Comparison of ENCODE assay signal across 31 mouse cellular contexts in genomic region chr1:168057479-168057878, GRCm38 (mm10).
A peak's percentile ranks its signal among the peaks of the same experiment; 100 is the strongest.
DNase-seq lines count a peak whose midpoint lies in the region; ATAC-seq lines count a peak whose summit lies in the region.
"Had no signal": no experiment of that assay in that cellular context is flagged by ENCODE, and none has a peak within 500 bp of the region (broad histone marks: within the 10 kb centered on the region; RNA-seq: fewer than 3 reads in every experiment).

No protein-coding gene starts in this region.

- H3K4me3 ChIP-seq in midbrain, embryonic 11.5 days (ENCODE audit: low read depth, low read length), result no peak overlapping the region
- H3K4me3 ChIP-seq in midbrain, embryonic 13.5 days (replicated peaks), result no peak overlapping the region
- H3K4me3 ChIP-seq in embryonic facial prominence, embryonic 10.5 days, result no peak overlapping the region
- H3K4me3 ChIP-seq: erythroblast, embryonic 14.5 days; heart, embryonic 13.5 days; lung, embryonic 15.5 days; midbrain, embryonic 12.5 days; myocyte; neural tube, embryonic 12.5 days had no signal

- no peak overlapping the region for H3K4me2 ChIP-seq in midbrain, embryonic 11.5 days
- H3K4me2 ChIP-seq in midbrain, embryonic 13.5 days (replicated peaks), result no peak overlapping the region
- H3K4me2 ChIP-seq: lung, embryonic 15.5 days; midbrain, embryonic 12.5 days had no signal

- ATAC-seq in midbrain, embryonic 11.5 days (ENCODE audit: low FRiP score), result no peak
- ATAC-seq in midbrain, embryonic 13.5 days, result no peak
- ATAC-seq: forebrain, embryonic 16.5 days; intestine, postnatal 0 days had no signal

- no peak overlapping the region for H3K27ac ChIP-seq in midbrain, embryonic 11.5 days (ENCODE audit: low read depth, low read length)
- H3K27ac ChIP-seq in midbrain, embryonic 13.5 days, result no peak overlapping the region
- H3K27ac ChIP-seq in embryonic facial prominence, embryonic 10.5 days (replicated peaks), result no peak overlapping the region
- H3K27ac ChIP-seq: heart, embryonic 13.5 days; liver, embryonic 14.5 days; lung, embryonic 15.5 days; midbrain, embryonic 12.5 days; neural tube, embryonic 12.5 days; stomach, postnatal 0 days had no signal

- no peaks in the 10 kb centered on the region for H3K36me3 ChIP-seq in midbrain, embryonic 11.5 days (ENCODE audit: control insufficient read depth, insufficient read depth, low read length)
- H3K36me3 ChIP-seq in midbrain, embryonic 13.5 days, result no peaks in the 10 kb centered on the region
- H3K36me3 ChIP-seq in embryonic facial prominence, embryonic 10.5 days (replicated peaks), result no peaks in the 10 kb centered on the region
- H3K36me3 ChIP-seq: G1E; heart, embryonic 13.5 days; lung, embryonic 15.5 days; midbrain, embryonic 12.5 days; neural tube, embryonic 12.5 days had no signal

- no peak overlapping the region for H3K9ac ChIP-seq in midbrain, embryonic 11.5 days (ENCODE audit: low read length)
- H3K9ac ChIP-seq in midbrain, embryonic 13.5 days (replicated peaks), result no peak overlapping the region
- H3K9ac ChIP-seq: heart, embryonic 13.5 days; liver, embryonic 14.5 days; lung, embryonic 15.5 days; midbrain, embryonic 12.5 days; neural tube, embryonic 12.5 days had no signal

- H3K4me1 ChIP-seq in midbrain, embryonic 11.5 days (ENCODE audit: control insufficient read depth, insufficient read depth, low read length), result peaks cover 5% of the 10 kb centered on the region
- peaks cover 12% of the 10 kb centered on the region for H3K4me1 ChIP-seq in midbrain, embryonic 13.5 days (replicated peaks)
- peaks cover 6% of the 10 kb centered on the region for H3K4me1 ChIP-seq in embryonic facial prominence, embryonic 10.5 days
- H3K4me1 ChIP-seq: lung, embryonic 15.5 days had no signal

- DNase-seq in embryo, embryonic 10.5 days (ENCODE audit: low spot score), result peak; percentile 16
- DNase-seq in embryo, embryonic 11 days, result no peak
- peak; percentile 12 for DNase-seq in heart, postnatal 4 days
- DNase-seq in heart, adult 8-10 months (ENCODE audit: low spot score), result no peak
- DNase-seq in midbrain, embryonic 11.5 days (ENCODE audit: low spot score, missing footprints), result peak; percentile 81
- peak; percentile 14 for DNase-seq in embryonic facial prominence, embryonic 10.5 days (ENCODE audit: low spot score)
- no peak for DNase-seq in adrenal gland, adult 8-10 months
- DNase-seq: adrenal gland, postnatal 25 days; cerebellum, adult 18-20 months; cerebellum, postnatal 14 days; heart, postnatal 14 days; kidney, adult 9 months; kidney, postnatal 10 days; layer of hippocampus, adult 9-11 months; liver; right cerebral cortex, adult 18-20 months; thymus, adult 18-20 months; thymus, postnatal 25 days had no signal

- H3K9me3 ChIP-seq in midbrain, embryonic 11.5 days (ENCODE audit: control insufficient read depth, low read length), result no peaks in the 10 kb centered on the region
- no peaks in the 10 kb centered on the region for H3K9me3 ChIP-seq in midbrain, embryonic 13.5 days
- no peaks in the 10 kb centered on the region for H3K9me3 ChIP-seq in embryonic facial prominence, embryonic 10.5 days
- H3K9me3 ChIP-seq: heart, embryonic 13.5 days; lung, embryonic 15.5 days; midbrain, embryonic 12.5 days; neural tube, embryonic 12.5 days had no signal

- WGBS in midbrain, embryonic 11.5 days, result 74% methylated on average over 9 of the region's 9 CpGs
- WGBS in midbrain, embryonic 13.5 days, result 69% methylated on average over 9 of the region's 9 CpGs
- 81% methylated on average over 9 of the region's 9 CpGs for WGBS in embryonic facial prominence, embryonic 10.5 days

- no peaks in the 10 kb centered on the region for H3K27me3 ChIP-seq in midbrain, embryonic 11.5 days (ENCODE audit: control insufficient read depth, insufficient read depth, low read length)
- H3K27me3 ChIP-seq in midbrain, embryonic 13.5 days, result no peaks in the 10 kb centered on the region
- H3K27me3 ChIP-seq in embryonic facial prominence, embryonic 10.5 days (replicated peaks; ENCODE audit: low read depth, poor library complexity, severe bottlenecking), result no peaks in the 10 kb centered on the region
- H3K27me3 ChIP-seq: CH12.LX; heart, embryonic 13.5 days; lung, embryonic 15.5 days; midbrain, embryonic 12.5 days; neural tube, embryonic 12.5 days had no signal

Comparison
In these comparisons a context has a peak if more than half of its experiments do, and no peak if none do; other contexts are left out.
1. DNase-seq: peak in embryo, embryonic 10.5 days (single experiment), heart, postnatal 4 days (single experiment), midbrain, embryonic 11.5 days (single experiment) and embryonic facial prominence, embryonic 10.5 days (single experiment); none in embryo, embryonic 11 days (single experiment), heart, adult 8-10 months (single experiment) and adrenal gland, adult 8-10 months (single experiment).